Mouse (Mus musculus): ENCODE results near the gene Gm609. TPM values are rescaled to one million over a fixed set of nuclear protein-coding genes. Genes with fewer than 3 reads are reported as not detected.
A peak's percentile ranks its signal among the peaks of the same experiment; 100 is the strongest.
"Not testable (repeated sequence)": the region's sequence is repeated elsewhere in the genome, so short reads cannot be mapped to it uniquely, and the experiment has no call there.

Gm609 gene
- polyA plus RNA-seq, 1 experiment from 2014 or later, result not detected

DNA sequence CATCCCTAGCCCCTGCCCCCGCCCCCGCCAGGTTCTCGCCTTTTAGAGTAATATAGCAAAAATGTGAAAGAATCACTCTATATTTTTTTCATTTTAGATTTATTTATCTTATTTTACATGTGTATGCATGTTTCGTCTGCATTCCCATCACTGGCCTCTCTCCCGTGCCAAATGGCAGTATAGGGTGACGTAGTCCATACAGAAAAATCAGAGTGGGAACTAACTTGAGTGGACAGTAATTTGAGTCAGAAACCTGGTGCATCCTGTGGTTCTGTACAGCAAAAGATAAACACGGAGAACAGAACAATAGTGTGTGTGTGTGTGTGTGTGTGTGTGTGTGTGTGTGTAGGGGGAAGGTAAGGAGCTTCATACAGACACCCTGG lies 83.7 kb downstream of the Gm609 start:
- H3K27ac ChIP-seq (replicated peaks), result peak overlapping the region; percentile 83
- not testable (repeated sequence) for H3K27me3 ChIP-seq (ENCODE audit: low read depth, poor library complexity, severe bottlenecking); H3K9me3 ChIP-seq (replicated peaks); H3K36me3 ChIP-seq; DNase-seq (ENCODE audit: low spot score)
- WGBS, result 47% methylated on average over 7 of the region's 7 CpGs
- H3K4me1 ChIP-seq, result peaks cover 11% of the 10 kb centered on the region
- peak overlapping the region; percentile 66 for H3K4me3 ChIP-seq

DNA sequence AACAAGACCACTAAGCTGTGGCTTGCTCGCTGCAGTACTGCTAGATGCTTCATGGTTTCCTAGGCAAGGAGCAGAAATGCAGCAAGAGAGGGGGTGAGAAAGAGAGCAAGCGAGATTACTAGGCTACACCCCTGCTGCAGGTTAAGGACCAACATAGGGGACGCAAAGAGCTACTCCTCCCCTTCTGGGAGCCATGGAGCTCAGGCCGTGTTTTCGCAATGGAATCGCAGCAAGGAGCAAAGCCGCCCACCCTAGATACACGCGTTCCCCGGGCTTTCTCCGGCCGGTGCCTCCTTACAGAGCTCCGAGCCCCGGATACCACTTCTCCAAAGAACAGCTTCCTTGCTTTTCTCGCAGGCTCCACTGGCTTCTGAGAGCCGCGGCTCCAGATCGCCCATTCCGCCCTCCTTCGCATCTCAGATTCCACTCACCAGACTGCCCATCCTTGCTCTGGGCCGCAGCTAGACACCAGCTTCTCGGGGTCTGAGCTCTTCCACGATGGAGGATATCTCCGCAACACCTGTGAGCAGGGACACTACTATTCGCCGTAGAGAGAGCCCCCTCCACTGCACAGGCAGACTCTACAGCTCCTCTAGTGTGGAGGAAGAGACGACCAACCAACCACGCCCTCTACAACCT lies 84.2 kb downstream of the Gm609 start, which contains the start of gene Cd200:
Cd200 (minus strand) TSS at position 629 of the 639 bp plus-strand sequence.
- no peaks in the 10 kb centered on the region for H3K9me3 ChIP-seq (replicated peaks)
- H3K4me1 ChIP-seq, result peaks cover 11% of the 10 kb centered on the region
- H3K4me3 ChIP-seq, result peak within 1 kb of the TSS; percentile 66
- H3K27ac ChIP-seq (replicated peaks), result peak within 1 kb of the TSS; percentile 83
- 0 out of 2 replicates have a peak, but pooled peaks cover 6% of the 10 kb centered on the region for H3K27me3 ChIP-seq (ENCODE audit: low read depth, poor library complexity, severe bottlenecking)
- no peaks in the 10 kb centered on the region for H3K36me3 ChIP-seq
- peak; percentile 62 for DNase-seq (ENCODE audit: low spot score)
- WGBS, result under 1% methylated on average over 28 of the region's 28 CpGs

- 0 out of 2 replicates have a peak, but pooled peaks cover 6% of the 10 kb centered on the region for H3K27me3 ChIP-seq (ENCODE audit: low read depth, poor library complexity, severe bottlenecking)
- no peak for DNase-seq (ENCODE audit: low spot score)
- 41% methylated on average over 9 of the region's 9 CpGs for WGBS
- H3K27ac ChIP-seq (replicated peaks), result peak overlapping the region; percentile 83
- no peaks in the 10 kb centered on the region for H3K9me3 ChIP-seq (replicated peaks)
- H3K4me1 ChIP-seq, result peaks cover 11% of the 10 kb centered on the region
- no peaks in the 10 kb centered on the region for H3K36me3 ChIP-seq
- peak overlapping the region; percentile 66 for H3K4me3 ChIP-seq
Measured at GRCm38 (mm10) chr16:45407645-45408400, 84.9 kb downstream of the Gm609 start.

- DNase-seq (ENCODE audit: low spot score), result no peak
- WGBS, result 89% methylated on average over 5 of the region's 5 CpGs
- Histone ChIP-seq H3K36me3 (no peaks in the 10 kb centered on the region), H3K9me3 (replicated peaks) (no peaks in the 10 kb centered on the region), H3K4me1 (peaks cover 11% of the 10 kb centered on the region), H3K27me3 (ENCODE audit: low read depth, poor library complexity, severe bottlenecking) (0 out of 2 replicates have a peak, but pooled peaks cover 6% of the 10 kb centered on the region), H3K27ac (replicated peaks) (no peak overlapping the region), H3K4me3 (peak overlapping the region; percentile 66; the same call in 1 of the 2 replicates)
Measured at GRCm38 (mm10) chr16:45407091-45407490, 85.7 kb downstream of the Gm609 start.

GRCm38 (mm10) chr16:45402951-45403350 lies 89.8 kb downstream of the Gm609 start:
- Histone ChIP-seq H3K27ac (replicated peaks) (no peak overlapping the region), H3K27me3 (ENCODE audit: low read depth, poor library complexity, severe bottlenecking) (no peaks in the 10 kb centered on the region), H3K36me3 (no peaks in the 10 kb centered on the region), H3K9me3 (replicated peaks) (no peaks in the 10 kb centered on the region), H3K4me1 (peaks cover 5% of the 10 kb centered on the region), H3K4me3 (no peak overlapping the region)
- 82% methylated on average over 2 of the region's 2 CpGs for WGBS
- no peak for DNase-seq (ENCODE audit: low spot score)

- Histone ChIP-seq H3K27me3 (ENCODE audit: low read depth, poor library complexity, severe bottlenecking) (no peaks in the 10 kb centered on the region), H3K4me3 (no peak overlapping the region), H3K27ac (replicated peaks) (no peak overlapping the region), H3K4me1 (no peaks in the 10 kb centered on the region), H3K9me3 (replicated peaks) (no peaks in the 10 kb centered on the region), H3K36me3 (no peaks in the 10 kb centered on the region)
- 93% methylated on average over 1 of the region's 1 CpGs for WGBS
- no peak for DNase-seq (ENCODE audit: low spot score)
Measured at GRCm38 (mm10) chr16:45402036-45402435, 90.7 kb downstream of the Gm609 start.

GRCm38 (mm10) chr16:45399947-45400555 lies 92.7 kb downstream of the Gm609 start:
- Histone ChIP-seq H3K27ac (replicated peaks) (no peak overlapping the region), H3K36me3 (no peaks in the 10 kb centered on the region), H3K4me3 (no peak overlapping the region), H3K9me3 (replicated peaks) (no peaks in the 10 kb centered on the region), H3K27me3 (ENCODE audit: low read depth, poor library complexity, severe bottlenecking) (no peaks in the 10 kb centered on the region), H3K4me1 (no peaks in the 10 kb centered on the region)
- no peak for DNase-seq (ENCODE audit: low spot score)
- 75% methylated on average over 9 of the region's 9 CpGs for WGBS

DNA sequence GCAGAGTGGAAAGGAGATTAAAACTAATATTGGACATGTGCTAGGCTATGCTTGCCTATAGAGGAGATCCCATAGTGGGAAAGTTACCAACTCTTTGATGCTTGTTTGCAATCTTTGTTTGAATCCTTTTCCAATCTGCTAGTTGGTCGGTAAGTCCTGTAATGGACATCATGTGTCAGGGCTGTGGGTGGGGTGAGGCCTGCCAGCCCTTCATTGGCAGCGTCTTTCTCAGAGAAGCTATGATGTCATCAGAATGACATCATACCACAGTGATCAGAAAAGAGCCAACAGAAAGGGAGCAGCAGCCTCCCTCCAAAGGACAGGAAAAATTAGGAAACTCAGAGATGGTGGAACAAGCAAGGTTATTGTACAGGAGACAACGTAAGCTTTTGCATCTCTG lies 93.4 kb downstream of the Gm609 start:
- H3K9me3 ChIP-seq (replicated peaks), result no peaks in the 10 kb centered on the region
- no peaks in the 10 kb centered on the region for H3K4me1 ChIP-seq
- H3K27ac ChIP-seq (replicated peaks), result no peak overlapping the region
- WGBS, result 95% methylated on average over 3 of the region's 3 CpGs
- H3K4me3 ChIP-seq, result no peak overlapping the region
- no peak for DNase-seq (ENCODE audit: low spot score)
- peaks cover 4% of the 10 kb centered on the region; the same call in 1 of the 2 replicates for H3K36me3 ChIP-seq
- no peaks in the 10 kb centered on the region for H3K27me3 ChIP-seq (ENCODE audit: low read depth, poor library complexity, severe bottlenecking)

DNA sequence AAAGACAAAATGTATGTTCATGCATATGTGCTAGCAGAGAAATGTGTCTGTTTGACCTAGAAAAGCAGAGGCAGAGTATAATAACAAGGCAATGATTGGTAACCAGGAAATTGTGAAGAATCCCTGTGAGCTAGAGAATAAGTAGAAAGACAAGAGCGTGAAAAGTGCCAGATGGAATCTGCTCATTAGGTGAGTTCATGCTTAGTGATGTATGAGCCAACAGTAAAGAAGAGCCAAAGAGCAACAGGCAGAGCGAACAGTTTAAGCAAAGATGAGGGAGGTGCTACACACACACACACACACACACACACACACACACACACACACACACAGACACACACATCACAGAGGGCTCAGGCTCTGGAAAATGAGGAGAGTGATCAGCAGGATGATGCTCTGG lies 95.3 kb downstream of the Gm609 start:
- Histone ChIP-seq H3K4me1 (peaks cover 3% of the 10 kb centered on the region; the same call in 1 of the 2 replicates), H3K27me3 (ENCODE audit: low read depth, poor library complexity, severe bottlenecking) (no peaks in the 10 kb centered on the region), H3K9me3 (replicated peaks) (no peaks in the 10 kb centered on the region), H3K36me3 (peaks cover 7% of the 10 kb centered on the region; the same call in 1 of the 2 replicates), H3K4me3 (no peak overlapping the region), H3K27ac (replicated peaks) (no peak overlapping the region)
- WGBS, result 88% methylated on average over 2 of the region's 2 CpGs
- DNase-seq (ENCODE audit: low spot score), result no peak

DNA sequence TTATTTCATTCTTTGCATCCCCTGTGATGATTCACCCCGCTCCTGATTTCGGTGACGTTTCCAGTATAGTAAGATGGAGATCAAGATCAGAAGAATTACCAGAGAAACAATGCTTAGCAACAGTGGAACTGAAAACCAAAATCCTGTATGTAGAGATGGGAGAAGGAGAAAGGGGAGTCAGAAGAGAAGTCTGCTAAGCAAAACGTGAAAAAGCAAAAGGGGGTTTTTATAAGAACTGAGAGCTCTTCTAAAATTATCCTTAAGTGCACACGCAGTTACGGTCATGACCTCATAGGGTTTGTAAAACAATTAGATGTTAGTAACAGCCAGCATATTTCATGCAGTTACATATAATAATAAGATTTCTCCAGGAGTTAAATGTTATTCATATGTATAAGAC lies 100.5 kb downstream of the Gm609 start:
- H3K4me3 ChIP-seq, result no peak overlapping the region
- H3K27ac ChIP-seq (replicated peaks), result no peak overlapping the region
- WGBS, result 89% methylated on average over 6 of the region's 6 CpGs
- DNase-seq (ENCODE audit: low spot score), result no peak
- peaks cover 7% of the 10 kb centered on the region; the same call in 1 of the 2 replicates for H3K36me3 ChIP-seq
- no peaks in the 10 kb centered on the region for H3K27me3 ChIP-seq (ENCODE audit: low read depth, poor library complexity, severe bottlenecking)
- H3K9me3 ChIP-seq (replicated peaks), result no peaks in the 10 kb centered on the region
- H3K4me1 ChIP-seq, result peaks cover 10% of the 10 kb centered on the region; the same call in 1 of the 2 replicates

GRCm38 (mm10) chr16:45391680-45392079 lies 101.1 kb downstream of the Gm609 start:
- Histone ChIP-seq H3K4me1 (peaks cover 10% of the 10 kb centered on the region; the same call in 1 of the 2 replicates), H3K9me3 (replicated peaks) (no peaks in the 10 kb centered on the region), H3K27ac (replicated peaks) (no peak overlapping the region), H3K36me3 (peaks cover 7% of the 10 kb centered on the region; the same call in 1 of the 2 replicates), H3K4me3 (no peak overlapping the region), H3K27me3 (ENCODE audit: low read depth, poor library complexity, severe bottlenecking) (no peaks in the 10 kb centered on the region)
- DNase-seq (ENCODE audit: low spot score), result no peak
- WGBS, result 96% methylated on average over 3 of the region's 3 CpGs

DNA sequence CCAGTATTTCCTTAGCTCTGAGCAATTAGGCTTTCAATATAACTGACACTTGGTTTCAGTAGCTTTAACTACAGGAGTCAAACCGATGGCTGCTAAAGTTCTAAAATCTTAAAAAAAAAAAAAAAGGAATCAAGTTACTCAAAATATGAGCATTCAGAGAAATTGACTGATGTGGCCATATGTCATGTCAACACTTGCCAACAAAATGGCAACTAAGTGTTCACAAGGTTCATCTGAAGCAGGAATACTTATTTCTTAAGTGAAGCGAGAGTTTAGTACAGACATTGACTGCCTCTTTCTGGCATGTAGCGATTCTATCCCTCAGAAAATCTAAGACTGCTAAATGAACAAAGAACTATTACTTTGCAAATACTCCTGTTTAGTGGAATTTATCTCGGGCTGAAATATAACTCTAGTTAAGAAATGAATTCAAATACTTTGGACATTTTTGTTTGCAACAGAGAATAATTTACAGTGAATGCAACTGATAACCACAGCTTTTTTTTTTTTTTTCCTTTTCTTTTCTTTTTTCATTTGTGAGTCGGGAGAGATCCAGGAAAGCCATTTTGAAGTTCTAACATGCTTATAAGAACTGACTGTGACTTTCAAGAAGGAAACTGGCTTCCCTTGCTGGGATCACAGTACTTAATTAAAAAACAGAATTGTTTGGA lies 102.3 kb downstream of the Gm609 start:
- DNase-seq (ENCODE audit: low spot score), result no peak
- WGBS, result 80% methylated on average over 5 of the region's 5 CpGs
- H3K4me3 ChIP-seq, result no peak overlapping the region
- peaks cover 10% of the 10 kb centered on the region; the same call in 1 of the 2 replicates for H3K4me1 ChIP-seq
- H3K9me3 ChIP-seq (replicated peaks), result no peaks in the 10 kb centered on the region
- H3K27me3 ChIP-seq (ENCODE audit: low read depth, poor library complexity, severe bottlenecking), result no peaks in the 10 kb centered on the region
- H3K36me3 ChIP-seq, result peaks cover 7% of the 10 kb centered on the region; the same call in 1 of the 2 replicates
- H3K27ac ChIP-seq (replicated peaks), result no peak overlapping the region
